Mouse (Mus musculus) hindlimb bud, embryonic 11.5 days (tissue): ENCODE data around the gene Ppan.
A peak's percentile ranks its signal among the peaks of the same experiment; 100 is the strongest.

ENCODE experiments used
- DNase-seq: peaks from one replicate; pipeline ENCODE4 v3.0.0-alpha.2; 2012; ENCODE audit warnings: low read depth, low spot score; ENCODE audit errors: extremely low spot score

Ppan gene

DNA sequence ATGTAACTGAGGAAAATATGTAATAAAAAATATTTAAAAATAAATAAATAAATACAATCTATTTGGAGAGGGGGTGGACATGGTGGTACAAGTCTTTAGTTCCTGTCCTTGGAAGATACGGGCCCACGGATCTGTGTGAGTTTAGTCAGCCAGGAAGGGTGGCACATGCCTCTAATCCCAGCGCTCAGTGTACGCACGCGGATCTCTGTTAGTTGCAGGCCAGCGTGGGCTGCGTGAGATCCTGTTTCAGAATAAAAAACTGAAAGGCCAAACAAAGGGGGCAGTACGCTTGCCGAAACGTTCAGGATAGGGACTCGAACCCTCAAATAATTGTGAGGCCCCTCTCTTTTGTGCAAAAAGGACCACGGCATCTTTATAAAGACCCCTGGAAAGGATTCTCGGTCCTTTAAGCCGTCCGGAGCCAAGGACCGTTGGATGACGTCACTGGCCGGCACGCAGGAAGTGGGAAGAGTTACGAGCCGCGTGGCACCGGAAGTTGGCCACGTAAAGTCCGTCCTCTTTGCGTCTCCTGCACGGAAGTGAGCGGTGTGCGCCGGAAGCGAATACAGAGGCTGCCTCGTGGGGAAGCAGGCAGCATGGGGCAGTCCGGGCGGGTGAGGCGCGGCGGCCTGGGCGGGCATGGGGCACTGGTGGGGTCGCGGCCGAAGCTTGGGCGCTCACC, at the start of gene Ppan:
Gene Ppan (plus strand): TSS at position 472 of the 682 bp plus-strand sequence.
- peak; percentile 84 for DNase-seq

DNA sequence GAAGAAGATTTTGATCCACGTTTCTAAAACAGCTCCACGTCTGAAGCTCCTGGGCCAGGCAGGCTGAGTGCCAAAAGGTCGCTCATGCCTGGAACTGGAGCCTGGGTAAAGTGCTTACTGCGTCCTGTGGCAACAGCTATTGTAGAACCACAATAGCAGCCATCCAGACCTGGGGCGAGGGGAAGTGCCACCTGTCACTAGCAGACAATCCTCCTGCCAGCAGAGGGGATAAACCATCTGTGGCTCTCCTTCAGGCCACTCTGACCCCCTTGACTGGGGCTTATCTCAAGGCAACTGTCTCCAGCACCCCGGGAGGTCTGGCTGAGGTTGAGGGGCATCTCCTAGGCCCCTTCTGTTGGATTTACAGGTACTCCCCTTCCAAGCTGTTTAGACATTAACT, 49.0 kb upstream of the Ppan start:
- no peak for DNase-seq

DNA sequence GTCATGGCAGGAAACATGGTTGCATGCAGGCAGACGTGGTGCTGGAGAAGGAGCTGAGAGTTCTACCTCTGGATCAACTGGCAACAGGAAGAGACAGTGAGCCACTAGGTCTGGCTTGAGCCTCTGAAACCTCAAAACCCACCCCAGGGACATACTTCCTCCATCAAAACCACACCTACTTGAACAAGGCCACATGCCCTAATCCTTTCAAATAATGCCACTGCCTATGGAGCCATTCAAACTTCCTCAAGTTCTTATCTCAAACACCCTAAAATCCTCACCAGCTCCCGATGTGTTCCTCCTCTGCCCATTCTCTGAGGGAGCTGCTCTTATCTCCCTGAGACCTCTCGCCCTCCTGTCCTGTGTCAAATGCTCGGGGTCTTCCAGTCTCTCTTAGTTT, 45.8 kb upstream of the Ppan start:
- no peak for DNase-seq

DNA sequence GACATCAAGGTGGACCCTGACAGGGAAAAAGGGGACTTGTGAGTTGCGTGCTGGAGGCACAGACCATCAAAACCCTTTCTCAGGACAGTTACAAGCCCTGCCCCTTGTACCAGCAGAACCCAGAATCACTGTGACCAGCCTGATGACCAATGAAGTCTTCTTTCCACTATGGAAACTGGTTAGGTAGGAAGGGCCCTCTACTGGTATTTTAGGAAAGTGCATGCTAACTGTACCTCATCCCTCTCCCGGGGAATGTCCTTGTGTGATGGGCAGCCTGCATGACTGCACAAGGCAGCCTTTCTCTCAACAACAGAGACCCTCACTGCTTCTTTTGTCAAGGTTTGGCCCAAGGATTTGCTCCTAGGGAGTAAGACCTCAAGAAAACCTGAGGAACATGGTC, 45.3 kb upstream of the Ppan start:
- DNase-seq = no peak

DNA sequence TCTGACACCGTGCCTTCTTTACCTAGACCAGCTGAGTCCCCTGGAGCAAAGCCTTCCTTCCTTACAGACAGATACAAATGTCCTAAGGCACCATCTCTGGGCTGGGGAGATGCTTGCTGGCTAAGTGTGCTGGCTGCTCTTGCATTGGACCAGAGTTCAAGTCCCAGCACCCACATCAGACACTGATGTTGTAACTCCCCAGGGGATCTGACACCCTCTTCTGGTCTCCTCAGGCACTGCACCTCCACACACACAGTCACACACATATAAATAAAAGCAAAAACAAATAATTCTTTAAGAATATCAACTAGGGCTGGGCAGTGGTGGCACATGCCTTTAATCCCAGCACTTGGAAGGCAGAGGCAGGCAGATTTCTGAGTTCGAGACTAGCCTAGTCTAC, 37.8 kb upstream of the Ppan start:
- no peak for DNase-seq

DNA sequence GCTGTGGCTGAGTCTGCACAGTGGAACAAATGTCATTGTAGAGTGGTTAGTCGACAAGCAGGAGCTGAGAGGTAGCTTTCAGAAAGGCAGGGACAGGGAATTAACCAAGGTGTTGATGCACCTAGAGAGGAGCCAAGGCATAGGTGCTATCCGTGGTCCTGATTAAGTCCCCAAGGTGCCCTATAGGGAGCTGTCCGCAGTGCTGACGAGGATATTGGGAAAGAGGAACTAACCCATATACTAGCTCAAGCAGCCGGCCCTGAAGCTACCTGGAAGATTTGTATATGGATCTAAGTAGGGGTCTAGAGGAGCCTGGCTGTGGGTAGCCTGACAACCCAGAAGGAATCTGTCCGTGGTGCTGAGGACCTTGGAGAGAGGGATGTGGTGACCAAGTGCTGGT, 30.8 kb upstream of the Ppan start:
- DNase-seq = peak; percentile 86

DNA sequence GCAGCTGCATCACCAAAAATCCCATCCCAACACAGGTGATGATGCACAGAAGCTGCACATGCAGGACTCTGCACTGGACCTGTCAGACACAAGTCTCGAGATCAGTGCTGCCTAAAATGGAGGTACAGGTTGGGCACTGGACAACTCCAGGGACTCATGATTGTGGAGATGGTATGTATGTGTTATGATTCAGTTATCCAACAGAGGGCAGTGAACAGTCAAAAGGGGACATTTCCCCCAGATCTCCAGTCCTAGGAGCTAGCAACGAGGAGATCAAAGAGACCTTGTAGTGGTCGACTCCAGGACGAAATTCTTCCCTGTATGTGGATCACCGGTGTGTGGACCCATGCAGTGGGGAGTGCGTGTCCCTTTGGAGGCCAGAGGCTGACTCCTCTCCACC, 28.0 kb upstream of the Ppan start:
- no peak for DNase-seq

DNA sequence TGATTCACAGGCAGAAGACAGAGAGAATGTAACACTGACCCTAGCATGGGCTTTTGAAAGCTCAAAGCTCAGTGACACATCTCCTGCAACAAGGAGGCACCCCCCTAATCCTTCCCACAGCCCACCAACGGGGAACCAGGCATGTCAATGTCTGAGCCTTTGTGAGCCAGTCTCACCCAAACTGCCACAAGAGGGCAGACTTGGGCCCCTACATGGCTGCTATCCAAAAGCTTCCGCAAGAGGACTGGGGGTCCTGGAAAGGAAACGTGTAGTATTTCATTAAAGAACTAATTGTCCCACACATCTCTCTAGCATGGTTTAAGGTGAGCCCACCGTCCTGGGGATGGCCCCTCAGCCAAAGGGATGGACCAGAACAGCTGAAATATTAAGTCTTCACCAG, 26.2 kb upstream of the Ppan start:
- DNase-seq = no peak

DNA sequence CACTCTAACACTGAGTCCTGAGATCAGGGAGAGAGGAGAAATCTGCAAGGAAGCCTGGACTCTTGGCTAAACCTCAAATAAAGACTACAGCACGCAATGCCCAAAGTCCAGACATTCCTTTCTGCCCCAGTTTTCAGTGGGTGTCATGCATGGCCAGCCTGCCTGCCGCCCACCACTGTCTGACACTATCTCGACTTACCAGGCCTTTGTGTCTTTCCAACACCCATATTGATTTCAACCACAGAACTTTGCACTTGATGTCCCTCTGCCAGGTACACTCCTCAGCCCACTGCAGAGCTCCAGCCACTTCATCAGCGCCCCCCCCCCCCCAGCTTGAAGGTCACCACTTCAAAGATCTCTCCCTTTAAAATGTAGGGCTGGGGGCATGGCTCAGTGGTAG, 25.8 kb upstream of the Ppan start:
- DNase-seq = no peak

DNA sequence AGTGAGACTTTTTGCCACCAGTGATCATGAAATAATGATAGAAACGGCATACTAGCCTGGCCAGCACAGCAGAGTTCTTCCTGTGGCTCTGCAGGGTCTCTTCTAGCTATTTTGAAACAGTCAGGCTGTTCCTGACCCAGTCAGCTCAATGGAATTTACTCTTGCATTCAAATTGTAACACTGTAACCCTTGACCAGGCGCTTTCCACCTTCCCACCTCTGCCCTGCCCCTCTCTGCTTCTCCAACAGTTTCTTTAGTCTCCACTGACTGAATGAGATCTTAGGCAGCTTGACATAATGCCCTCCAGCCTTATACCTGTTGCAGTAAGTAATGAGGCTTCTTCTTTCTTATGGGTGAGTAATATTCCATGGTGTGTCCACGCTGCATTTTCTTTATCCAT, 21.1 kb upstream of the Ppan start:
- DNase-seq = no peak

DNA sequence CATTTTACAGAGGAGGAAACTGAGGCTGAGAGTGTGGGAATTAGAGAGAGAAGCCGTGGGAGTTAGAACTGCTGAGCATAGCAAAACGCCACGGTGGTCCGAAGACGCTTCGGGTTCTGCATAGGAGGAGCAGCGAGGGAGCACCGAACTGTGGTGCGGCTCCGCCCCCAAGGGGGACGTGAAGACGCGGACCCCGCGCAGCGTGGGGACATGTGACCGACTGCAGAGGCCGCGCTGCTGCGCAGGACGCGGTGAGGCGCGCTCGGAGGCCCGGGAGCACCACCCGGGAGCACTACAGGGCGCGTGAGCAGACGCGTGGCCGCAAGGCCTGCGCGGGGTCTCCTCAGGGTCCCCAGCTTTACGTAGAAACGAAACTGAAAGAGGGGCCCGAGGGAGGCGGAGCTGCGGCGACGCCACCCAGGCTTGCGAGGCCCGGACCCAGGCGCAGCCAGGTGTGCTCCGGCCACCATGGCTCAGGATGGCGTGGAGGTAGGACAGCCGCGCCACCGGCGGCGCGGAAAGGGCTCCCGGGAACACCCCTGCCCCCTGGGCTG, 19.4 kb upstream of the Ppan start, which contains the start of gene A230050P20Rik:
Gene A230050P20Rik (plus strand): TSS at position 195 of the 554 bp plus-strand sequence.
- no peak for DNase-seq

DNA sequence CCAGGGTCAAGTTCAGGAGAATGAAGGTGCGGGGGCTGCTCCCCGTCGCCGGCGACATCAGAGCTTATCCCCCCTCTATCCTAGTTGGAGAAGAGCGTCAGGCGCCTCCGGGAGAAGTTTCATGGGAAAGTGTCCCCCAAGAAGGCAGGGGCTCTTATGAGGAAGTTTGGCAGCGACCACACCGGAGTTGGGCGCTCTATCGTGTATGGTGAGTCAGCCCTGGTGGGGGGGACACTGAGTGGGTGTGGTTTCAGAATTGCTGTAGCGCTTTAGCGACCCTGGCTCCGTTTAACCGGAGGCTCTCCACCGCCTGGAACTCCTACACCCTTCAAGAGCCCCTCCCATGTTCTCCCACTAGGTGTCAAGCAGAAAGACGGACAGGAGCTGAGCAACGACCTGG, 18.7 kb upstream of the Ppan start:
- DNase-seq = no peak

DNA sequence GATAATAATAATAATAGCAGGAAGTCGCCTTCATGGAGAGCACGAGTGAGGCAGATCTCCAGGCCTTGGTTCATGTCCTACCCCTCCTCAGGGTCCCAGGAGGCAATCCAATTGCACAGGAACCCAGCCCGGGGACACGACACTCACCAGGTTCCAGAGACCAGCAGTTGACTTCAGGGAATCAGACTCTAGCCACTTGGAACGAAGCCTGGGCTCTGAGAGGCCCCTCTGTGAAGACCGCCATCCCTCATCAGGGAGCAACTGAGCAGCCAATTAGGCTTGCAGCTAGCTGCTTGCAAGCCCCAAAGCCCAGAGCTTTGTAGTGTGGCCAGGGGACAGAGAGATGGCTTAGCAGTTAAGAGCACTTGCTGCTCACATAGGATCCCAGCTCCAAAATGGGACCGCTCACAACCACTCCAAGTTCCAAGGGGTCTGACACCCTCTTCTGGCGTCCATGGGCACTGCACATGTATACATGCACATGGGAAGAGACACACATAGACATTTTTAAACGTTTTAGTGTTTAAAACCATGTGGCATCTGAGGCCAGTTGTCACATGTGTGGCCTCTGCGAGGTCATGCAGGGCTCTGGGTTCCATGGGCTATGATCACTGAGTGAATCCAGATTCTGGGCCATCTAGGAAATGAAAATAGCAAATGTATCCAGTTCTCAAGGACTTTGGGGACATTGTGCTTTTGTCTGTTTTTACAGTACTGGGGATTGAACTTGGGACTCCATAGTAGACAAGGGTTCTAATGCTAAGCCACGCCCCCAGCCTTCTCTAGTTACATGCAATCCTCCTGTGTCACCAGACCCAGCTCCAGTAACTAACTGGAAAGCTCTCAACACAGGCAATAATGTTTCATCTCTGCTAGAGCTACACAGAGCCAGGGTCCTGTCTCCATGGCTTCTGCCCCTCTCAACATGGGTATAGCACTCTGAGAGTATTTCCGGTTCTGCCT, 17.5 kb upstream of the Ppan start:
- no peak for DNase-seq

DNA sequence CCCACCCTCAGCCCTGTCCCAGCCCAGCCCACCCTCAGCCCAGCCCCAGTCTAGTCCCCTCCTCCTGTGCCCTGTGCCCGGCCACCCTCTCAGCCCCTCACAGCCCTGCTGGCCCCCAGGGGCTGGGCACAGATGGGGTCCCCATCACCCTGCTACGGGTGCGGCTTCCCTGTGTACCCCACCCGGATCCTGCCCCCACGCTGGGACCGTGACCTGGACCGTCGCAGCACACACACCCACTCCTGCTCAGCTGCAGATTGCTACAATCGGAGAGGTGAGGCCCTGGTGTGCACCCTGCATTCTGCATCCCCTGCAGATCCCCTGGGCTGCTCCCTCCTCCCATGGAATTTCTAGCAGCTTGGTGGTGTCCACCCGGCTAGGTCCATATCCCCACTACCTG, 15.0 kb upstream of the Ppan start:
- DNase-seq = no peak

DNA sequence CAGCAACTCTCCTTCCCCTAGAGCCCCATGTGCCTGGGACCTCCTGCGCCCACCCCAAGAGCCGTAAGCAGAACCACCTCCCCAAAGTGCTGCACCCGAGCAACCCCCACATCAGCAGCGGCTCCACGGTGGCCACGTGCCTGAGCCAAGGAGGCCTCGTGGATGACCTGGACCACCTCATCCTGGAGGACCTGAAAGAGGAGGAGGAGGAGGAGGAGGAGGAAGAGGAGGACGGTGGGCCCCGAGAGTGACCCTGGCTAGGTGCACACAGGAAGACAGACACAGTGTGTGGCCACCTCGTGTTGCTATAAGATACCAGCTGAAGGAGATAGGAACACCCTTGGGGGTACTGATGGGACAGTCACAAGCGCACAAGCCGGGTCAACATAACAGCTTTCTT, 14.5 kb upstream of the Ppan start:
- DNase-seq = no peak

DNA sequence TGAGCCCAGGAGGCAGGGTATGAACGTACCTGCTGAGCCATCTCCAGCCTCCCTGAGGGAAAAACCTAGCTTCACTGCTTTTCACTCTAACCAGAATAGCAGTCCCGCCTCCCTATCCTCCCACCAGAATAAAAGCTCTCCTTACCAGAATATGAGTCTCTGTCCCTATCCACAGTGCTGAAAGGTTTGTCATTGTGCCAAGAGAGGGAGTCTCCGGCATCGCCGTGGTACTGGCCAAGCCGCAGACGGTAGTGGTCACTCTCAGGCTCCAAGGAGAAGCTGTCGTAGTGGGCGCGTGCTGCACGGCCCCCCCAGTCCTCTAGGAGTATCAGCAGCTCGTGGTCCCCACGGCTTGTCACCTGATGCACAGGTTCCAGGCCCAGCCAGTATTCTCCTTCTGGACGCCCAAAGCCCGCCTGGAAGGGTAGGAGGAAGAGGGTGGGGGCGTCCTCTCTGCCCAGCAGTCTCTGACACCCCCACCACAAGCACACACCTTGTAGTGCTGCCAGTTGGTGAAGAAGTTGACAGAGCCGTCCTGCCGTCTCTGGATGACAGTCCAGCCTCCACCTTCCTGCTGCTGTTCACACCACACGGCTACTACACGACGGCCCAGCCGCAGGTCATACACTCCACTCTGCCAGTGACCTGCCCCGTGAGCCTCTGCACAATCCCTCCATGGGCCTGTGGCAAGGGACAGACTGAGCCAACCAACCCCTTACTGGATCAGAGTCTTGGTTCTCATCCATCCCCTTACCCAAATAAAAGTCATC, 12.8 kb upstream of the Ppan start:
- DNase-seq = no peak

DNA sequence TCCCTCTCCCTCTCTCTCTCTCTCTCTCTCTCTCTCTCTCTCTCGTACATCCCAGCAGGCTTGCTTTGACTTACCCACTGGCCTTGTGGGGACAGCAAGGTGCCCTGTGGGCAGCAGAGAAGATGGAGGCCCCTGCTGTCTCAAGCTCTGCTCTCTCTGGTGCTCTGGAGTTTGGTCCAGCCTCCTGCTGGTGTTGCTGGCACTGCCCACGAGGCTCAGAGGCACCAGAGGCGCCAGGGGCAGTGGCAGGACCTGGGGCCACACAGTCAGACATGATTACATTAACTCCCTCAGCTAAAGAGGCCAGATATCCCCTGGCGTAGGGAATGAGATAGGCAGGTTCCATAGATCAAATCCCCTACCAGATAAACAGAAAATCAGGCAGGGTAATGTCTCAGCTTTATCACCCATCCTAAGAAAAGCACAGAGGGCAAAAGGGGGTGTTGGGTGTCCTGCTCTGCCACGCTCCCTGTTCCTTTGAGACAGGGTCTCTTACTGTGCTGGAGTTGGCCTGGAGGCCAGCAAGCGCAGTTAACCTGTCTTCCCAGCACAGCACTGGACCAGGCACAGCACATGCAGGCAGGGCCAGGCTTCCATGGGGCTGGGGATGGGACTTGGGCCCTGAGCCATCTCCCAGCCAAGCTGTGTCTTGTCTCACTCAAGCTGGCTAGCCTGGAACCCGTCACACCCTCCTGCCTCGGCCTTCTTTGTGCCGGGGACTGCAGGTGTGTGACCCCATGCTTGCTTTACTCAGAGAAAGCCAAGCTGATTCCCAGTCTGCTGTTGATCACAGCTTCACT, 11.5 kb upstream of the Ppan start:
- no peak for DNase-seq

DNA sequence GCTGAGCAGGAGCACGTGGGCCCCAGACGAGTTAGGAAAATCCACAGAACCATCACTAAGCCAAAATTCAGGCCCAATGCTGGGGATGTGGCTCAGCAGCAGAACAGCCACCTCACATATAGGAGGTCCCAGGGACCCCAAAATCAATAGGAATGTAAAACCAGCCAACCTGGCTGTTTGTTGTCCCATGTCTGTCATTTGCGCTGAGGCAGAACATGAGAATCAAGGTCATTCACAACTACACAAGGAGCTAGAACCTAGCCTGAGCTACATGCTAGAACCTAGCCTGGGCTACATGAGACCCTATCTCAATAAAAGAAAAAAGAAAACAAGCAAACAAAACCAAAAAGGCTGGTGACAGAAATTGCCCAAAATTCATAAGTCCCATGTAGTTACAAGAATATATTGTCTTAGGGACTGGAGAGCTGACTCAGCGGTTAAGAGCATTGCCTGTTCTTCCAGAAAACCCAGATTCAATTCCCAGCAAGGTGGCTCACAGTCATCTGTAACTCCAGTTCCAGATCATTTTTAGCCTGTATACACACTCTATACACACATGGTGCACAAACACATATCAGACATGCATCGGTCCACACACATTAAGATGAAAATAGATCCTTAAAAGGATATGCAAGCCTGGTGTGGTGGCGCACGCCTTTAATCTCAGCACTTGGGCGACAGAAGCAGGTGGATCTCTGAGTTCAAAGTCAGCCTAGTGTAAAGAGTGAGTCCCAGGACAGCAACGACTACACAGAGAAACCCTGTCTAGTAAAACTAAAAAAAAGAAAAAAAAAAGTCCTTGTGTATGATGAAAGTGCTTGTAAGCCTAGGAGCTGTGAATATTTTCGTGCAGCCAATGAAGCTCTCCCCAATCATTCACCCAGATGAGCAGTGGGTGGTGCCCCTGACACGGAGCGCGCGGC, 10.6 kb upstream of the Ppan start:
- DNase-seq = no peak

DNA sequence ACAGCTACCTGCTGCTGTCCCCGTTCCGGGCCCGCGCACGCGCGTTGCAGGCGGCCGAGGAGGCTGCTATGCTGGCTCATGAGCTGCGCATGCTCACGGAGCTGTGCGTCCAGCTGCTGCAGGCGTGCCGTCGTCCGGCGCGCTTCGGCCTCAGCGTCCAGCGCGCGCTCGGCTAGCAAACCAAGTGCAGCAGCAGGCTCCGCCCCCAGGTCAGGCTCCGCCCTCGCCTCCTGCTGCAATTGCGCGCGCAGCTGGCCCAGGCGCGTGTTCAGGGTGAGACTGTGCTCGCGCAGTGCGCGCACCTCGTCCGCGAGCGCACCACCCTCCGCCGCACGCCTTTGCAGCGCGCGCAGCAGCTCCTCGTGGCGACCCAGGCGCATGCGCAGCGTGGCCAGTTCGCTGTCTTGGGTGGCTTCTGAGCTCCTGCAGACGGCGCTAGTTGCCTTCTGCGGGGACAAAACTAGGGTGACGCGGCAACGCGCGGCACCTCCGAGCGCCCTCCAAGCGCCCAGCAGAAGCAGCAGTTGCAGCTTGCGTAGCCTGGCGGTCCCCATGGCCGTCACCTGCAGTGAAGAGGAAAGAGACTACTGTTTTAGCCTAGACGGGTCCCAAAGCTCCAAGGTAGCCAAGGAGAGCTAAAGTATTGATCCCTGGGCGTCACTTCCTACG, 9.8 kb upstream of the Ppan start:
- peak; percentile 97 for DNase-seq
